Mouse (Mus musculus) ES-Bruce4 (cell line): ENCODE measurements around the gene Pdzd7. TPM values are rescaled to one million over a fixed set of nuclear protein-coding genes. Genes with fewer than 3 reads are reported as not detected.
A peak's percentile ranks its signal among the peaks of the same experiment; 100 is the strongest.

ENCODE experiments used
- H3K27ac ChIP-seq: 2 replicates; pipeline ENCODE4 v1.5.1; 2012; ENCODE audit warnings: low read length, inconsistent platforms; ENCODE audit not compliant: insufficient read depth
- H3K27me3 ChIP-seq: 2 replicates; pipeline ENCODE4 v1.6.1; 2012; ENCODE audit warnings: mild to moderate bottlenecking, low read length, inconsistent platforms; ENCODE audit not compliant: control insufficient read depth, poor library complexity, insufficient read depth, severe bottlenecking
- H3K36me3 ChIP-seq: 2 replicates; pipeline ENCODE4 v1.6.1; 2012; ENCODE audit warnings: inconsistent platforms, mild to moderate bottlenecking, low read length, moderate library complexity; ENCODE audit not compliant: control insufficient read depth, poor library complexity, insufficient read depth, severe bottlenecking
- H3K4me1 ChIP-seq: one replicate; pipeline ENCODE4 v1.8.1; 2011; ENCODE audit warnings: low read length; ENCODE audit not compliant: control insufficient read depth, insufficient read depth
- H3K4me3 ChIP-seq: 2 replicates; pipeline ENCODE4 v1.5.1; 2011; ENCODE audit warnings: low read depth, mild to moderate bottlenecking, low read length
- H3K9ac ChIP-seq: 2 replicates; pipeline ENCODE4 v1.6.1; 2012; ENCODE audit warnings: low read depth, mild to moderate bottlenecking, inconsistent platforms; ENCODE audit not compliant: poor library complexity, severe bottlenecking
- H3K9me3 ChIP-seq: replicated peaks from 2 replicates; pipeline ENCODE4 v1.6.1; 2012; ENCODE audit warnings: mild to moderate bottlenecking, low read length, inconsistent platforms; ENCODE audit not compliant: control insufficient read depth, poor library complexity, insufficient read depth, severe bottlenecking
- CTCF ChIP-seq: IDR thresholded peaks from one replicate; pipeline ENCODE4 v1.8.1; 2011; ENCODE audit warnings: low read depth, low read length
- EP300 ChIP-seq: IDR thresholded peaks from 2 replicates; pipeline ENCODE4 v1.6.1; 2011; ENCODE audit warnings: low read depth, low read length; ENCODE audit not compliant: insufficient read depth
- POLR2A ChIP-seq: IDR thresholded peaks from one replicate; pipeline ENCODE4 v1.8.1; 2011; ENCODE audit warnings: low read length; ENCODE audit not compliant: insufficient read depth
- polyA plus RNA-seq: library from polyadenylated mRNA; stranded (reverse); fragments of >200 nt; gene quantifications from 2 replicates; pipeline ENCODE4 v1.2.4, GENCODE M21; 2011; ENCODE audit warnings: low read depth; ENCODE audit not compliant: missing spikeins, insufficient read depth, insufficient read length

The Pdzd7 gene
- polyA plus RNA-seq, 1 experiment = 1.3 TPM

- H3K4me3 ChIP-seq = no peak overlapping the region; the same call in 1 of the 2 replicates
- TF ChIP-seq CTCF (peak; percentile 0), POLR2A (no peak), EP300 (no peak)
- no peaks in the 10 kb centered on the region for H3K36me3 ChIP-seq
- H3K9ac ChIP-seq = no peak overlapping the region
- H3K4me1 ChIP-seq = peaks cover 2% of the 10 kb centered on the region
- no peak overlapping the region for H3K27ac ChIP-seq
- H3K9me3 ChIP-seq = no peaks in the 10 kb centered on the region
- H3K27me3 ChIP-seq = peaks cover 5% of the 10 kb centered on the region; the same call in 1 of the 2 replicates
Measured at GRCm38 (mm10) chr19:45078971-45079764, 33.7 kb upstream of the Pdzd7 start.

DNA sequence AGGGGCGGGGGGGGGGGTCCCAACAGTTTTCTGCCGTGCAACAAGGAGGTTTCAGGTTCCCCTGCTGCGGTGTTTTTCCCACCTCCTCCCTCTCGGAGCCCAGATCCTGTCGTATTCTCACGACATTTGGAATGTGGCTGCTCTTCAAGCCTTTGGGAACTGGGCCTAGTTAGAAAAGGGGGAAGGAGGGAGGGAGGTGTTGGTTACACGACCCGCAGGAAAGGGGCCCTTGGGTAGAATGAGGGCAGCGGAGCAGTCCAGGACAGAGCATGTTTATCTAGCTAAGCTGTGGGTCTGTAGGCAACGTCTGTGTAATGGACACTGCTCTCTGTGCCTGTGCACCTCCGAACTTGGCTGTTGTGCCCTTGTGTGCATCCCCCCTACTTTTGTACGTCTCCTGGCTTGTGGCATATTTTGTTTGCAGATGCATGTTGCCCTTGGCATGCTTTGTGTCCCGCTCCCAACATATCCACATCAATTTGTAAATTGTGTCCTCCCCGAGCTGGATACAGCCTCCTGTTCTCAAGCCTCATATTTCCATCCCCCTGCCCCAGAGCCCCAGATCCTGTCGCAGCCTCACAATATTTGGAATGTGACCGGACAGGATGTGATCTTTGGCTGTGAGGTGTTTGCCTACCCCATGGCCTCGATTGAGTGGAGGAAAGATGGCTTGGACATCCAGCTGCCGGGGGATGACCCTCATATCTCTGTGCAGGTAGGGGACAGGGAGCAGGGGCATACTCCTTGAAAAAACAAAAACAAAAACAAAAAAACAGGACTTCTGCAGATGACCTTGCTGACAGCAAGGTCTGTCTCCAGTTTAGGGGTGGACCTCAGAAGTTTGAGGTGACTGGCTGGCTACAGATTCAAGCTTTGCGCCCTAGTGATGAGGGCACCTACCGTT is 32.5 kb upstream of the Pdzd7 start:
- Histone ChIP-seq H3K27me3 (peaks cover 5% of the 10 kb centered on the region; the same call in 1 of the 2 replicates), H3K9me3 (no peaks in the 10 kb centered on the region), H3K9ac (no peak overlapping the region), H3K4me3 (no peak overlapping the region), H3K4me1 (peaks cover 2% of the 10 kb centered on the region), H3K36me3 (no peaks in the 10 kb centered on the region), H3K27ac (no peak overlapping the region)
- no peak for TF ChIP-seq EP300
- TF ChIP-seq POLR2A = no peak
- TF ChIP-seq CTCF = no peak

- Histone ChIP-seq H3K9ac (peak overlapping the region; percentile 35), H3K4me1 (peaks cover 2% of the 10 kb centered on the region), H3K4me3 (peak overlapping the region; percentile 46), H3K27me3 (peaks cover 5% of the 10 kb centered on the region; the same call in 1 of the 2 replicates), H3K9me3 (no peaks in the 10 kb centered on the region), H3K36me3 (no peaks in the 10 kb centered on the region), H3K27ac (no peak overlapping the region)
- TF ChIP-seq CTCF = peak; percentile 58
- TF ChIP-seq EP300 = no peak
- no peak for TF ChIP-seq POLR2A
Measured at GRCm38 (mm10) chr19:45076586-45077510, 31.3 kb upstream of the Pdzd7 start.

GRCm38 (mm10) chr19:45076036-45076575 is 30.6 kb upstream of the Pdzd7 start:
- peak overlapping the region; percentile 81 for H3K9ac ChIP-seq
- H3K9me3 ChIP-seq = no peaks in the 10 kb centered on the region
- H3K36me3 ChIP-seq = no peaks in the 10 kb centered on the region
- H3K4me3 ChIP-seq = peak overlapping the region; percentile 66
- TF ChIP-seq EP300 (no peak), CTCF (no peak), POLR2A (no peak)
- H3K27ac ChIP-seq = no peak overlapping the region
- peaks cover 5% of the 10 kb centered on the region; the same call in 1 of the 2 replicates for H3K27me3 ChIP-seq
- no peaks in the 10 kb centered on the region for H3K4me1 ChIP-seq
